Mouse (Mus musculus): ENCODE measurements around the gene Mad2l2. TPM values are rescaled to one million over a fixed set of nuclear protein-coding genes. Genes with fewer than 3 reads are reported as not detected.
A peak's percentile ranks its signal among the peaks of the same experiment; 100 is the strongest.
"Not testable (repeated sequence)": the region's sequence is repeated elsewhere in the genome, so short reads cannot be mapped to it uniquely, and the experiment has no call there.

Mad2l2 gene
- polyA plus RNA-seq, 1 experiment from 2014 or later, result 78.3 TPM

DNA sequence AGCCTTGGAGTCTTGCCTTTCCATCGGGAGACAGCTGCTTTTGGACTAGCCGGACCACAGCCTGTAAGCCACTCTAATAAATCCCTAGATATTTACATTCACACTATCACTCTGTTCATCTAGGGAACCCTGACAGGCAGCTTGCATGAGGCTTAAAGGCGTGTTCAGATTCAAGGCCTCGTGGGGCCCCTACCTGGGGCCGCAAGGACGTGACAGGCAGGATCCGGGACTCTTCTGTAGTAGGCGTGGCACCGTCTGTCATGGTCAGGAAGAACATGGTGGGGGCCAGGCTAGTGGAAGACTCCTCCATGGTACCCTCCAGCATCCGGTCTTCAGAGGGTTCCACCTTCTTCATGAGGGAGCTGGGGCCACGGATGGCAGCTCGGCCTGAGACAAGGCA lies 17.7 kb upstream of the Mad2l2 start:
- 82% methylated on average over 12 of the region's 12 CpGs for WGBS
- no peak overlapping the region for H3K4me2 ChIP-seq (replicated peaks)
- H3K9me3 ChIP-seq, result 0 out of 2 replicates have a peak, but pooled peaks cover 4% of the 10 kb centered on the region
- peaks cover 21% of the 10 kb centered on the region for H3K4me1 ChIP-seq
- no peak overlapping the region for H3K9ac ChIP-seq
- H3K27ac ChIP-seq, result no peak overlapping the region
- no peak for ATAC-seq (ENCODE audit: low FRiP score, low read depth)
- no peaks in the 10 kb centered on the region for H3K36me3 ChIP-seq
- H3K27me3 ChIP-seq, result peaks cover 12% of the 10 kb centered on the region; the same call in 1 of the 2 replicates
- H3K4me3 ChIP-seq, result no peak overlapping the region

DNA sequence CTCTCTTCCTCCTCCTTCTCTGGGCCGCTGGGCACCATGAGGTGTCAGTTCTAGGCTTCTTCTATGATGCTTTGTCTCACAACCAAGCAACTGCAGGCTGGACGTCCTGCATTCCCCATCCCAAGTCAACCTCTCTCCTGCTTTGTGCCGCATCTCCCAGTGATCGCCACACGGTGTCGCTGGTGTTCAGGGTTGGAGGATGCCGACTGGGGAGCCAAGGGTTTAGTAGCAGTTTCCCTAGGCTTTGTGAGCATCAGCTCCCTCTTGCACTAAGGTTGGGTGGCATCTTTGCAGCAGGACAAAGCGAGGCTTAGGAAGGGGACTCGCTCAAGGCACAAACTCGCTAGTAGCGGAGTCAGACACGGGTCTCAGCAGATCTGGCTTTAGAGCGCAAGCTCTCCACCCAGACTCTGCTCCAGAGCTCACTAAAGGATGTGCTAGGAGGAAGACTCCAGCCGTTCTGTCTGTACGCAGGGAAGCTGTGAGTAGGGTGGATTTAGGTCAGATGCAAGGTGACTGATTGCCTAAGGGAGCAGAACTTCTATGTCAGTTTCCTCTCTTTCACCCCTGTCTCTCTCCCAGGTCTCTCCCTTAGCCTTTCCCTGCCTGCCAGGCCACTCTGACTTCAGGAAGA lies 15.3 kb upstream of the Mad2l2 start:
- Histone ChIP-seq H3K4me1 (peaks cover 10% of the 10 kb centered on the region), H3K36me3 (no peaks in the 10 kb centered on the region), H3K9me3 (0 out of 2 replicates have a peak, but pooled peaks cover 4% of the 10 kb centered on the region), H3K27ac (no peak overlapping the region; the same call in 1 of the 2 replicates), H3K27me3 (no peaks in the 10 kb centered on the region), H3K9ac (peak overlapping the region; percentile 50), H3K4me3 (peak overlapping the region; percentile 4), H3K4me2 (replicated peaks) (peak overlapping the region; percentile 39)
- WGBS, result 6% methylated on average over 15 of the region's 15 CpGs
- ATAC-seq (ENCODE audit: low FRiP score, low read depth), result peak; percentile 35; the same call in 1 of the 2 replicates

DNA sequence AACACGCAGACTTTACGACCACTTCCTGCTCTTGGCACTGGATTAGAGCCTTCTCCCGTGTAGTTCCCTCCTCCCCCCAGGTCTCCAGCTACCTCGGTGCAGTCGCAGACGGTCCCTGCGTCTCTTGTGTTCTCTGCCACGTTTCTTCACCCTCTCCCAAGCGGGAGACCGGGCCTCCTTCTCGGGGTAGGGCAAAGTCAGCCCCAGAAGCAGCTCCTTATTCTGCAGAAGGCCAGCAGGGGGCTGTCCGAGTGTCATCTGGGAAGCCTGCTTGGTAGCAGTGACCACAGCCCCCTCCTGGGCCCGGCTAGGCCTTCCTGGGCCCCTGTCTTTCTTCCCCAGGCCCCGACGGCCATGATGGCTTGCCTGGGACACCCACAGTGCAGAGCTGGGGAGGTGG lies 14.7 kb upstream of the Mad2l2 start:
- Histone ChIP-seq H3K9me3 (0 out of 2 replicates have a peak, but pooled peaks cover 4% of the 10 kb centered on the region), H3K27ac (no peak overlapping the region; the same call in 1 of the 2 replicates), H3K4me3 (peak overlapping the region; percentile 4; the same call in 1 of the 2 replicates), H3K4me2 (replicated peaks) (peak overlapping the region; percentile 39), H3K9ac (peak overlapping the region; percentile 50), H3K27me3 (no peaks in the 10 kb centered on the region), H3K4me1 (peaks cover 10% of the 10 kb centered on the region), H3K36me3 (no peaks in the 10 kb centered on the region)
- ATAC-seq (ENCODE audit: low FRiP score, low read depth), result no peak; the same call in 1 of the 2 replicates
- WGBS, result 5% methylated on average over 15 of the region's 15 CpGs

GRCm38 (mm10) chr4:148116657-148117056 lies 13.5 kb upstream of the Mad2l2 start:
- 82% methylated on average over 4 of the region's 4 CpGs for WGBS

DNA sequence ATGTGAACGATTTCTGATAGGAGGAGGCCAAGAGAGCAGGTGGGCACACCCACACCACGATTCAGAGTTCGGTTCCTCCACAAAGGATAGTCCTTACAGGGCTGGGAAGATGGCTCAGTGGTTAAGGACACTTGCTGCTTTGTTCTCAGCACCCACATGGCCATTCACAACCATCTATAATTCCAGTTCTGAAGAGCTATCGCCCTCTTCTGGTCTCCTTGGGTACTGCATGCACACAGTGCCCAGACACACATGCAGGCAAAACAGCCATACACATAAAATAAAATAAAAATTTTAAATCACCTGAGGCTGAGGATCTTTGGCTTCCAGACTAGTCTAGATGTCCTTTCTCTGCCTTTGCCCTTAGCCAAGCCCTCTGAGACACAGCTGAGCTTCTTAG lies 12.8 kb upstream of the Mad2l2 start:
- Histone ChIP-seq H3K27ac (no peak overlapping the region), H3K9ac (no peak overlapping the region), H3K27me3 (no peaks in the 10 kb centered on the region), H3K4me3 (no peak overlapping the region), H3K4me2 (replicated peaks) (no peak overlapping the region), H3K36me3 (no peaks in the 10 kb centered on the region), H3K9me3 (0 out of 2 replicates have a peak, but pooled peaks cover 4% of the 10 kb centered on the region), H3K4me1 (peaks cover 15% of the 10 kb centered on the region)
- ATAC-seq (ENCODE audit: low FRiP score, low read depth), result no peak
- 80% methylated on average over 4 of the region's 4 CpGs for WGBS

More at GRCm38 (mm10) chr4:148116657-148117056, 13.5 kb upstream of the Mad2l2 start:
- H3K36me3 ChIP-seq, result no peaks in the 10 kb centered on the region
- peaks cover 10% of the 10 kb centered on the region for H3K4me1 ChIP-seq
- no peak overlapping the region for H3K4me2 ChIP-seq (replicated peaks)
- no peak overlapping the region for H3K4me3 ChIP-seq
- H3K9ac ChIP-seq, result no peak overlapping the region
- 0 out of 2 replicates have a peak, but pooled peaks cover 4% of the 10 kb centered on the region for H3K9me3 ChIP-seq
- H3K27me3 ChIP-seq, result no peaks in the 10 kb centered on the region
- H3K27ac ChIP-seq, result no peak overlapping the region
- ATAC-seq (ENCODE audit: low FRiP score, low read depth), result no peak

GRCm38 (mm10) chr4:148119578-148119977 lies 10.6 kb upstream of the Mad2l2 start:
- not testable (repeated sequence) for H3K4me2 ChIP-seq (replicated peaks); H3K27me3 ChIP-seq; H3K36me3 ChIP-seq; H3K9ac ChIP-seq; H3K9me3 ChIP-seq; H3K4me3 ChIP-seq; H3K27ac ChIP-seq; ATAC-seq (ENCODE audit: low FRiP score, low read depth)
- 85% methylated on average over 9 of the region's 9 CpGs for WGBS
- H3K4me1 ChIP-seq, result peaks cover 20% of the 10 kb centered on the region

- Histone ChIP-seq H3K27ac (no peak overlapping the region), H3K4me1 (peaks cover 13% of the 10 kb centered on the region), H3K27me3 (no peaks in the 10 kb centered on the region), H3K9me3 (0 out of 2 replicates have a peak, but pooled peaks cover 4% of the 10 kb centered on the region), H3K36me3 (no peaks in the 10 kb centered on the region), H3K9ac (no peak overlapping the region), H3K4me3 (no peak overlapping the region), H3K4me2 (replicated peaks) (no peak overlapping the region)
- 79% methylated on average over 9 of the region's 9 CpGs for WGBS
- ATAC-seq (ENCODE audit: low FRiP score, low read depth), result no peak
These were observed 9.6 kb upstream of the Mad2l2 start for GRCm38 (mm10) chr4:148120555-148120954.

DNA sequence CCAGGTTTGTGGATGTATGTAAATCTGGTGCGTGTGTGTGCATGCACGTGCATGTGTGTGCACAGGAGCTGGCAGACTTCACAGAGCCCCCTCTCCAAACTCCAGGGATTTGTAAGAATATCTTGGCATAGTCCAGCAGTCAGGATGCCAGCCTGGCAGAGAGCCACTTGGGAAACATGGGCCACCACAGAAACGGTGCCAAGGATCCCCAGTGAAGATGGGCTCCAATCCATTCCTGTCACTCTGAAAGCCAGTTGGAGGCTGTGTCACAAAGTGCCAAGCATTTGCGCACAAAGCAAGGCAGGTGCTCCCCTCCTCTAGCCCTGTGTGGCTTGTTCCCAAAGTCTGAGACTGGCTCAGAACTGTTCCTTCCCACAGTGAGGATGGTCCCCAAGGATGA lies 8.8 kb upstream of the Mad2l2 start:
- Histone ChIP-seq H3K9me3 (0 out of 2 replicates have a peak, but pooled peaks cover 4% of the 10 kb centered on the region), H3K27ac (no peak overlapping the region), H3K4me1 (peaks cover 13% of the 10 kb centered on the region), H3K36me3 (no peaks in the 10 kb centered on the region), H3K4me3 (no peak overlapping the region), H3K9ac (no peak overlapping the region), H3K4me2 (replicated peaks) (no peak overlapping the region), H3K27me3 (no peaks in the 10 kb centered on the region)
- no peak for ATAC-seq (ENCODE audit: low FRiP score, low read depth)
- 85% methylated on average over 4 of the region's 4 CpGs for WGBS

- Histone ChIP-seq H3K4me1 (peaks cover 16% of the 10 kb centered on the region), H3K27me3 (no peaks in the 10 kb centered on the region), H3K4me3 (no peak overlapping the region), H3K9ac (peak overlapping the region; percentile 25; the same call in 1 of the 2 replicates), H3K36me3 (no peaks in the 10 kb centered on the region), H3K9me3 (no peaks in the 10 kb centered on the region), H3K27ac (peak overlapping the region; percentile 39; the same call in 1 of the 2 replicates), H3K4me2 (replicated peaks) (peak overlapping the region; percentile 11; the same call in 1 of the 2 replicates)
- 4% methylated on average over 6 of the region's 6 CpGs for WGBS
- peak; percentile 86 for ATAC-seq (ENCODE audit: low FRiP score, low read depth)
These were observed 8.0 kb upstream of the Mad2l2 start for GRCm38 (mm10) chr4:148121982-148122693.

- peak overlapping the region; percentile 39; the same call in 1 of the 2 replicates for H3K27ac ChIP-seq
- H3K27me3 ChIP-seq, result no peaks in the 10 kb centered on the region
- no peak overlapping the region for H3K4me3 ChIP-seq
- H3K36me3 ChIP-seq, result no peaks in the 10 kb centered on the region
- H3K9me3 ChIP-seq, result no peaks in the 10 kb centered on the region
- ATAC-seq (ENCODE audit: low FRiP score, low read depth), result peak; percentile 12; the same call in 1 of the 2 replicates
- H3K4me2 ChIP-seq (replicated peaks), result peak overlapping the region; percentile 11; the same call in 1 of the 2 replicates
- peaks cover 16% of the 10 kb centered on the region for H3K4me1 ChIP-seq
- WGBS, result 29% methylated on average over 3 of the region's 3 CpGs
- H3K9ac ChIP-seq, result peak overlapping the region; percentile 25; the same call in 1 of the 2 replicates
These were observed 7.5 kb upstream of the Mad2l2 start for GRCm38 (mm10) chr4:148122694-148123066.

DNA sequence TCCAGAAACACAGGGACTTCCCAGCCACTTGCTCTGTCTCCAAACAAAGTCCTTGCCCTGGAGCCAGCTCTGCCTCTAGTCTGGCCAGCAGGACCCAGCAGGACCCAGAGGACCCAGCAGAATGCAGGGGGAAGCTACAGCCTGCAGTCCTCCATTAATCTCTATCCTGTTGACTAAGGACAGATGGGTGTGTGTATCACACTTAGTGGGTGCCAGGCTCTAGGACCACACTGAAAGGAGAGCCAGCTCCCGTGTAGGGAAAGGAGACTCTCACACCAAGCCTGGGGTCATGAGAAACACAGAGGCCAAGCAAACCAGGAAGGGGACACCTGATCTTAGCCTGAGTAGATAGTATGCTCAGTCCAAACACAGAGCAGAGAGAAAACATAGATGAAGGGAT lies 1.9 kb upstream of the Mad2l2 start:
- WGBS, result 50% methylated on average over 1 of the region's 1 CpGs
- no peak overlapping the region for H3K27ac ChIP-seq
- no peak overlapping the region for H3K4me2 ChIP-seq (replicated peaks)
- no peak overlapping the region for H3K4me3 ChIP-seq
- H3K9me3 ChIP-seq, result no peaks in the 10 kb centered on the region
- no peak for ATAC-seq (ENCODE audit: low FRiP score, low read depth)
- peaks cover 23% of the 10 kb centered on the region for H3K27me3 ChIP-seq
- H3K4me1 ChIP-seq, result peaks cover 15% of the 10 kb centered on the region
- H3K36me3 ChIP-seq, result no peaks in the 10 kb centered on the region
- no peak overlapping the region for H3K9ac ChIP-seq

DNA sequence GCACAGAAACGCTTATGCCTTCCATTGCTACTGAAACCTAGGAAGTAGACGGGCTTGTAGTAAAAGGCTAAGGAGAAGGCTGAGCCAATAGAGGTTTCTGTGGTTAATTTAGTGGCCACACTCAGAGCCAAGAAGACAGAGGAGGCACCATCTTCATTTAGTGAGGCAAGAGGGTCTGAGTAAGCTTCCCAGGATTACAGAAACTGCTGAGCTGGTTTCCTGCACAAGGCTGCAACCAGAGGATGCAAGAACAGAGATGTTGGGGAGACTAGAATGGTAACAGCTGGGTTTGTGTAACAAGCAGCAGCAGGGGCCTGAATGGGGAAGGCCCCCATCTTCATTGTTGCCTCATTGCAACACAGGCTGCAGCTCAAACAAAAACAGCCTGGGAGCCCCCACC lies 1.5 kb upstream of the Mad2l2 start:
- Histone ChIP-seq H3K9me3 (no peaks in the 10 kb centered on the region), H3K27ac (no peak overlapping the region), H3K27me3 (peaks cover 23% of the 10 kb centered on the region), H3K36me3 (no peaks in the 10 kb centered on the region), H3K4me2 (replicated peaks) (no peak overlapping the region), H3K4me1 (peaks cover 15% of the 10 kb centered on the region), H3K4me3 (no peak overlapping the region), H3K9ac (no peak overlapping the region)
- 59% methylated on average over 2 of the region's 2 CpGs for WGBS
- no peak for ATAC-seq (ENCODE audit: low FRiP score, low read depth)

Measured in limb, embryonic 13.5 days (tissue).